Mouse (Mus musculus) midbrain, embryonic 15.5 days (tissue): ENCODE measurements around the gene Nars2. TPM values are rescaled to one million over a fixed set of nuclear protein-coding genes. Genes with fewer than 3 reads are reported as not detected.

Experiments used
- ATAC-seq: fragments of 200-750 bp; cut with Nextera tagmentation; replicated peaks from 2 replicates; pipeline ENCODE4 v1.8.0; 2017; ENCODE audit warnings: moderate TSS enrichment
- H3K27ac ChIP-seq: fragments of 300-500 bp; sonication (generic); 2 replicates; pipeline ENCODE4 v1.5.1; 2015; ENCODE audit warnings: mild to moderate bottlenecking, inconsistent platforms
- H3K27me3 ChIP-seq: fragments of 300-500 bp; sonication (generic); replicated peaks from 2 replicates; pipeline ENCODE4 v1.6.1; 2015; ENCODE audit warnings: inconsistent platforms
- H3K36me3 ChIP-seq: fragments of 300-500 bp; sonication (generic); replicated peaks from 2 replicates; pipeline ENCODE4 v1.6.1; 2015; ENCODE audit warnings: inconsistent platforms
- H3K4me1 ChIP-seq: fragments of 300-500 bp; sonication (generic); 2 replicates; pipeline ENCODE4 v1.6.1; 2015; ENCODE audit warnings: inconsistent platforms
- H3K4me2 ChIP-seq: fragments of 300-500 bp; sonication (generic); 2 replicates; pipeline ENCODE4 v1.6.1; 2015; ENCODE audit warnings: inconsistent platforms, mild to moderate bottlenecking, moderate library complexity
- H3K4me3 ChIP-seq: fragments of 300-500 bp; sonication (generic); 2 replicates; pipeline ENCODE4 v1.5.1; 2015; ENCODE audit warnings: mild to moderate bottlenecking, inconsistent platforms
- H3K9ac ChIP-seq: fragments of 300-500 bp; sonication (generic); 2 replicates; pipeline ENCODE4 v1.6.1; 2015; ENCODE audit warnings: mild to moderate bottlenecking, inconsistent platforms
- H3K9me3 ChIP-seq: fragments of 300-500 bp; sonication (generic); 2 replicates; pipeline ENCODE4 v1.6.1; 2016; ENCODE audit warnings: inconsistent platforms
- WGBS: fragments of 180-500 bp; shearing (Covaris S2); methylation state at CpG from one replicate; pipeline ENCODE4 v1.1.7; 2015; ENCODE audit warnings: mixed read lengths; 5-methylcytosine and 5-hydroxymethylcytosine counted together
- polyA plus RNA-seq: library from polyadenylated mRNA; unstranded; fragments of >200 nt; fragmentation: Nextera tagmentation; extraction: Ambion mirVana; gene quantifications from 2 replicates; pipeline ENCODE4 v1.2.1, GENCODE M21; 2015

The Nars2 gene
- polyA plus RNA-seq, 1 experiment from 2014 or later = 17.5 TPM

- Histone ChIP-seq H3K4me3 (no peak overlapping the region), H3K4me1 (no peaks in the 10 kb centered on the region), H3K9me3 (no peaks in the 10 kb centered on the region), H3K9ac (no peak overlapping the region), H3K27ac (no peak overlapping the region), H3K27me3 (no peaks in the 10 kb centered on the region), H3K36me3 (no peaks in the 10 kb centered on the region), H3K4me2 (no peak overlapping the region)
- WGBS = 94% methylated on average over 10 of the region's 10 CpGs
- no peak for ATAC-seq
Measured at GRCm38 (mm10) chr7:97029151-97029550, 77.8 kb downstream of the Nars2 start.

DNA sequence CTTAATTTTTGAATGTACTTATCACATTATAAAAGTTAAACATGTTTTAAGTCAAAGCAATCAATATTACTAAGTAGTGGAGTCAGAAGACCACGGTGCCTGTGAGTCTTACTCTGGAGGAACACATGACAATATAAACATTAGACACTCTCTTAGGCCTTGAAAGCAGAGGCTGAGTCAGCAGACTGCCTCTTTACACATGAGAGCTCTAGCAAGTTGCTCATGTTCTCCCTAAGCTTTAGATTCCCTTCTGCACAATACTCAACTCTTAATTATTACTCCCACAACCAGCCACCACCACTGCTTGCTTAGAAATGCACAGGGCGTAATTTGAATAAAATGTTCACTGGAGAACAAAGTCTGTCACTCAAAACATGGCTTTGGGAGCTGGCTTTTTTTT lies 81.1 kb downstream of the Nars2 start:
- Histone ChIP-seq H3K4me3 (no peak overlapping the region), H3K9ac (no peak overlapping the region), H3K9me3 (no peaks in the 10 kb centered on the region), H3K36me3 (no peaks in the 10 kb centered on the region), H3K4me2 (no peak overlapping the region), H3K27me3 (no peaks in the 10 kb centered on the region), H3K27ac (no peak overlapping the region), H3K4me1 (no peaks in the 10 kb centered on the region)
- no peak for ATAC-seq
- 87% methylated on average over 2 of the region's 2 CpGs for WGBS

DNA sequence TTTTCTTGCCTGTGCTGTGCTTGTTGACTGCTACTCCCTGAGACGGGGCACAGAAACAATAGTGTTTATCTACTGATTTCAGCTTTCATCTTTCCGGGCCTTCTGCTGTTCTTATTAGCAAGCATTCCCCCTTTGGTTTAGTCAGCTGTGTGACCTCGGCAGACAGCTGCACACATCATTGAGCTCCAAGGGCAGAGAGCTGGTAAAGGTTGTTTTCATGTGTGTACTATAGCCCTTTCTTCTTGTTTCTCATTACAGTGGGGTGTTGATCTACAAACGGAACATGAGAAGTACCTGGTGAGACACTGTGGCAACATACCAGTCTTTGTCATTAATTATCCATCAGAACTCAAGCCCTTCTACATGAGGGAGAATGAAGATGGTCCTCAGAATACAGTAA lies 88.3 kb downstream of the Nars2 start:
- H3K9me3 ChIP-seq = no peaks in the 10 kb centered on the region
- WGBS = 68% methylated on average over 4 of the region's 4 CpGs
- no peak overlapping the region for H3K4me3 ChIP-seq
- H3K27me3 ChIP-seq = no peaks in the 10 kb centered on the region
- H3K4me1 ChIP-seq = no peaks in the 10 kb centered on the region
- H3K27ac ChIP-seq = no peak overlapping the region
- ATAC-seq = no peak
- no peak overlapping the region for H3K9ac ChIP-seq
- no peak overlapping the region for H3K4me2 ChIP-seq
- H3K36me3 ChIP-seq = no peaks in the 10 kb centered on the region

GRCm38 (mm10) chr7:97041868-97042449 lies 90.7 kb downstream of the Nars2 start:
- H3K4me2 ChIP-seq = no peak overlapping the region
- H3K4me1 ChIP-seq = no peaks in the 10 kb centered on the region
- ATAC-seq = no peak
- H3K27me3 ChIP-seq = no peaks in the 10 kb centered on the region
- H3K4me3 ChIP-seq = no peak overlapping the region
- no peaks in the 10 kb centered on the region for H3K9me3 ChIP-seq
- 87% methylated on average over 6 of the region's 6 CpGs for WGBS
- no peak overlapping the region for H3K27ac ChIP-seq
- no peaks in the 10 kb centered on the region for H3K36me3 ChIP-seq
- H3K9ac ChIP-seq = no peak overlapping the region

DNA sequence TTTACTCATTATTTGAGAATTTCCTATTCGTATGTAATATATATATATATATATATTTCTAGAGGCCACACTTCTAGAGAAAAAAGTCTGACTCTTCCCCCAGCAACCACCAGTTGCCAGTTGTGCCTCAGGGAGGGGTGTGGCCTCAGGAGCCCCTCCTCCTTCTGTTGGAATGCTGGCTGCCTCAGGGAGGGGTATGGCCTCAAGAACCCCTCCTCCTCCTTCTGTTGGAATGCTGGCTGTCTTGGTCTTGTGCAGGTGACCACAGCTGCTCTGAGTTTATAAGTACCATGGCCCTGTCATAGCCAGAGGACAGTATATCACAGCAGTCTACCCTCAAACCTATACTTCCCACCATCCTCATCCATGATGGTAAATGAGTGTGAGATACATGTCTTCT lies 91.7 kb downstream of the Nars2 start:
- ATAC-seq = no peak
- Histone ChIP-seq H3K27me3 (no peaks in the 10 kb centered on the region), H3K36me3 (no peaks in the 10 kb centered on the region), H3K27ac (no peak overlapping the region), H3K9ac (no peak overlapping the region), H3K4me2 (no peak overlapping the region), H3K4me1 (no peaks in the 10 kb centered on the region), H3K9me3 (no peaks in the 10 kb centered on the region), H3K4me3 (no peak overlapping the region)
- 94% methylated on average over 1 of the region's 1 CpGs for WGBS

DNA sequence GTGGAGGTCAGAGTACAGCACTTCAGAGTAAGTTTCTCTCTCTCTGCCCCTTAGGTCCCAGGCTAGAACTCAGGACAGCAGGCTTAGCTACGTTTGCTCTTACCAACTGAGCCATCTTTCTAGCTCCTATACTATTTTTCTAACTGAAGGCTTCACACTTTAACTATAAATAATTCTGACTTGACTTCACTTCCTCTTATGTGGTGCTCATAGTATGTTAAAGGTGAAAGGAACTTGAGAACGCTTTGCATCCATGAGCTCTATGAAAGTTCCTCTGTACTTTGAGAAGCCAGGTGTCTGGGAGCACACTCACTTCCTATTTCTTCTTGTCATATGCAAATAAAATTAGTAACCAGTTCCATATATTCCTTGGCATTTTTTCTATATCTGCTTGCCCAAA lies 109.7 kb downstream of the Nars2 start:
- Histone ChIP-seq H3K4me2 (no peak overlapping the region), H3K4me1 (no peaks in the 10 kb centered on the region), H3K9me3 (no peaks in the 10 kb centered on the region), H3K36me3 (no peaks in the 10 kb centered on the region), H3K27me3 (no peaks in the 10 kb centered on the region), H3K9ac (no peak overlapping the region), H3K4me3 (no peak overlapping the region), H3K27ac (no peak overlapping the region)
- no peak for ATAC-seq
- WGBS = 97% methylated on average over 2 of the region's 2 CpGs

DNA sequence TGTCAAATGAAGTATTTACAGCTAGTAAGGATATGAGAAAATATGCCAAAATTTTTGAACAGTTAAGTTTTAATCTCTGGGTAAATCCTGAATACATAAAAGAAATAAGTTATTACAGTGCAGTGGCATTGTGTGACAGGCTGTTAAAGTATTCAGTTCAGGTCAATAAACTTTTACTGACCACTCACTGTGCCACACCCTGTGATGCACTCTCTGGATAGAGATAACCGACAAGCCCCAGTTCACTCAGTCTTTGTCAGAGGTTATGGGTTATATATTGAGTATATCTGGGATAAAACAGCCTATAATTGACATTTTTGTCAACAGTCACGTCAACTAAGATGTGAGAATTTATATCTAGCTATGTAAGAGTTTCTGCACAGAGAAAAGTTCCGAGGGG lies 120.2 kb downstream of the Nars2 start:
- H3K4me1 ChIP-seq = no peaks in the 10 kb centered on the region
- H3K36me3 ChIP-seq = no peaks in the 10 kb centered on the region
- 89% methylated on average over 3 of the region's 3 CpGs for WGBS
- ATAC-seq = no peak
- H3K27ac ChIP-seq = no peak overlapping the region
- H3K9me3 ChIP-seq = no peaks in the 10 kb centered on the region
- H3K9ac ChIP-seq = no peak overlapping the region
- no peak overlapping the region for H3K4me2 ChIP-seq
- H3K4me3 ChIP-seq = no peak overlapping the region
- H3K27me3 ChIP-seq = no peaks in the 10 kb centered on the region

DNA sequence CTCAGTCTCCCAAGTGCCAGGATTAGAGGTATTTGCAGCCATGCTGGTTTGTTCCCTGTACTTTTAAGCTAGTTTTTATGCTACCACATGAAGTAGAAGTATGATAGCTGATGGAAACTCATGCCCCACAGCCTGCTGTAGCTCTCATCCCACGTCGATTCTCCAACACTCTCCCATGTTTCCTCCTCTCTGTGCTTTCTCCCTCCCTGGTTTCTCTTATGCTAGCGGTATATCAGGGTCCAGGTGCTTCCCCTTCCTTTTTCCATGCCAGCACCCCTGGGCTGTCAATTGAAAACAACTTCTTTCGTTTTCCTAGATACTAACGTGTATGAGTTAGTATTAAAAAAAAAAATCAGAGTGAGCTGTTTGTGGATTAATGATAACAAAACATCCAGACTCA lies 120.8 kb downstream of the Nars2 start:
- no peak overlapping the region for H3K4me3 ChIP-seq
- 84% methylated on average over 5 of the region's 5 CpGs for WGBS
- no peak for ATAC-seq
- H3K4me1 ChIP-seq = no peaks in the 10 kb centered on the region
- H3K4me2 ChIP-seq = no peak overlapping the region
- no peaks in the 10 kb centered on the region for H3K27me3 ChIP-seq
- no peak overlapping the region for H3K9ac ChIP-seq
- no peak overlapping the region for H3K27ac ChIP-seq
- no peaks in the 10 kb centered on the region for H3K9me3 ChIP-seq
- H3K36me3 ChIP-seq = no peaks in the 10 kb centered on the region

GRCm38 (mm10) chr7:97074974-97075373 lies 123.7 kb downstream of the Nars2 start:
- Histone ChIP-seq H3K27me3 (no peaks in the 10 kb centered on the region), H3K9me3 (no peaks in the 10 kb centered on the region), H3K4me3 (no peak overlapping the region), H3K4me2 (no peak overlapping the region), H3K36me3 (no peaks in the 10 kb centered on the region), H3K4me1 (no peaks in the 10 kb centered on the region), H3K9ac (no peak overlapping the region), H3K27ac (no peak overlapping the region)
- 58% methylated on average over 1 of the region's 1 CpGs for WGBS
- no peak for ATAC-seq

GRCm38 (mm10) chr7:97076977-97077376 lies 125.7 kb downstream of the Nars2 start:
- H3K9me3 ChIP-seq = no peaks in the 10 kb centered on the region
- no peaks in the 10 kb centered on the region for H3K36me3 ChIP-seq
- H3K27ac ChIP-seq = no peak overlapping the region
- ATAC-seq = no peak
- no peak overlapping the region for H3K9ac ChIP-seq
- no peak overlapping the region for H3K4me2 ChIP-seq
- peaks cover 5% of the 10 kb centered on the region; the same call in 1 of the 2 replicates for H3K4me1 ChIP-seq
- H3K4me3 ChIP-seq = no peak overlapping the region
- no peaks in the 10 kb centered on the region for H3K27me3 ChIP-seq

DNA sequence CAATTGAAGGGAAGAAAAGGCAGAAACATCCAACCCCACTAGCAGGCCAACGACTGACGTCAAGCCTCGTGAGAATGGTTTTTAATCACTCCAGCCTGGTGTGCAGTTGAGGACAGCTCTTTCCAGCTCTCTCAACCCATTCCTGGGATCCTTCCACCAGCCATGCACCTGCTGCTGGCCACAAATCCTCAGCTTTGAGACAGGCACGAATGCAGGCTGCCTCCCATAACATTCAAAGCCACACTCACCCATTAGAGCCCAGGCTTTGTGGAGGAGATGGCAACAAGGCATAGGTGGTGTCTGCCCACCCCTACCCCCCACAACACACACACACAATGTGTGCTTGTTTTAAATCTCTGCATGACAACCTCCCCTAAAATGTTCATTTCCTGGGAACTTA lies 127.4 kb downstream of the Nars2 start:
- Histone ChIP-seq H3K27me3 (no peaks in the 10 kb centered on the region), H3K9me3 (no peaks in the 10 kb centered on the region), H3K36me3 (no peaks in the 10 kb centered on the region), H3K4me1 (peaks cover 17% of the 10 kb centered on the region), H3K9ac (no peak overlapping the region), H3K4me3 (no peak overlapping the region), H3K4me2 (no peak overlapping the region), H3K27ac (no peak overlapping the region)
- ATAC-seq = no peak
- WGBS = 34% methylated on average over 4 of the region's 4 CpGs

GRCm38 (mm10) chr7:97079145-97079544 lies 127.8 kb downstream of the Nars2 start:
- Histone ChIP-seq H3K9ac (no peak overlapping the region), H3K9me3 (no peaks in the 10 kb centered on the region), H3K4me1 (peaks cover 17% of the 10 kb centered on the region), H3K4me3 (no peak overlapping the region), H3K4me2 (no peak overlapping the region), H3K36me3 (no peaks in the 10 kb centered on the region), H3K27me3 (no peaks in the 10 kb centered on the region), H3K27ac (no peak overlapping the region)
- WGBS = 13% methylated on average over 6 of the region's 6 CpGs
- no peak for ATAC-seq

DNA sequence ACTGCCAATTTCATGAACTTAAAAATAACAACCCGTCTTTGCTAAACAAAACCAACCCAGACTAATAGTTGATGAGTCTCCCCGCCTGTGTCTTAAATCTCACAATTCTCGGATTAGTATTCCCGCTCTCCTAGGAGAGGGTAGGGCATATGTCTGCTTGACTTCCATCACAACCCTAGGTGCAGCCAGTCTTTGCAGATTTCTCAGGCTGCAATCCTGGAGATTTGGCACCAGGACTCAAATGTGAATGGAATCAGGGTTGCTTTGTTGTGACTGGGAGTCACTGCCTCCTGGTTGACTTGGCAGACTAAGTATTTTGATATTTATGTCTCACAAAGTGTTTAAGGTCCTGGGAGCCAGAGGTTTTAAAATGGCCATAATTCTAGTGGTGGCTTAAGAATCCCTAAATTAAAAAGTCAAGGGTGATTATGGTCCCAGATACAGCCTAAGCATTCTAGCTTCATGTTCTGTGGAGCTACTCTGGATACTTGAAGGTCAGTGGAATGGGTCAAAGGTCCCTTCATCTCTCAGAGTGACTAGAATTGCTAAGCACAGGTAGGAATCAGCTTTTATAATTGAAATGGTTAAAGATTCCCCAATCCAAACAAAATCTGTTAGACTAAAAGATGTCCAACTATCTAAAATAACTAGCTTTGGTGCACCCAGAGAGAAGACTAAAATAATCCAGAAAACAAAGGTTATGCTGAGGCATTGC lies 128.5 kb downstream of the Nars2 start:
- no peak overlapping the region for H3K9ac ChIP-seq
- H3K4me2 ChIP-seq = no peak overlapping the region
- no peak overlapping the region for H3K4me3 ChIP-seq
- 77% methylated on average over 4 of the region's 4 CpGs for WGBS
- H3K36me3 ChIP-seq = no peaks in the 10 kb centered on the region
- no peaks in the 10 kb centered on the region for H3K9me3 ChIP-seq
- H3K4me1 ChIP-seq = peaks cover 17% of the 10 kb centered on the region
- ATAC-seq = no peak
- no peaks in the 10 kb centered on the region for H3K27me3 ChIP-seq
- no peak overlapping the region for H3K27ac ChIP-seq
